Mouse (Mus musculus): ENCODE measurements around the gene Nup188.

GRCm38 (mm10) chr2:30360626-30361025, 74.4 kb downstream of the Nup188 start:
- no peak for TF ChIP-seq POLR2A (IDR thresholded peaks at IDR 0.05; ENCODE audit: low read depth, low read length)
- no peak for TF ChIP-seq CTCF (IDR thresholded peaks at IDR 0.05; ENCODE audit: borderline replicate concordance, insufficient read depth, low read length)

All from embryonic fibroblast, embryonic 13.5 days (primary cell).